Mouse (Mus musculus) adrenal gland, postnatal 4 days (tissue): ENCODE data around the gene Olfr49. TPM values are rescaled to one million over a fixed set of nuclear protein-coding genes. Genes with fewer than 3 reads are reported as not detected.
"Not testable (repeated sequence)": the region's sequence is repeated elsewhere in the genome, so short reads cannot be mapped to it uniquely, and the experiment has no call there.

Experiments
- DNase-seq, 2 experiments: peaks; one replicate each; pipeline ENCODE4 v3.0.0; 2021 to 2022; ENCODE audit warnings: low spot score in 2 of 2, mixed read lengths in 2 of 2
- total RNA-seq, 2 experiments: library from RNA; stranded (reverse); gene quantifications; 2 replicates each; pipeline ENCODE4 v1.2.3; 2021

Gene Olfr49
- total RNA-seq, 2 experiments from 2014 or later: not detected

DNA sequence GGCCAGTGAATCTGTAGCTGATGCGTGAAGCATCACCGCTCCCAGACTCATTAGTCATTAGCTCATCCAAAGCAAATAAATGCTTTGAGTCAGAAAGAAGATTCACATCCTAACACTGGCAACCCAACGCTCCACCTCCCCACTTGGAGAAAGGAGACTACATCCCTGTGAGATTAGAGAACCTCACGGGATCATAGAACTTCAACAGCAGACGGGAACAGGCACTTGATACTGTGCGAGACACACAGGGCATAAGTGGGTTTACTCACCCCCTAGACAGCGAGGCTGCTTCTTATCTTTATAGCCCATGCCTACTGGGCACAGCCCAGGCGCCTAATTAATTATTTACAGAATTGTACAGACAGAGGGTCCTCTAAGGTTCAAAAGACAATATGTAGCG, 52.6 kb downstream of the Olfr49 start:
- DNase-seq: no peak

GRCm38 (mm10) chr14:54231176-54231956, 53.4 kb downstream of the Olfr49 start:
- DNase-seq: no peak

DNA sequence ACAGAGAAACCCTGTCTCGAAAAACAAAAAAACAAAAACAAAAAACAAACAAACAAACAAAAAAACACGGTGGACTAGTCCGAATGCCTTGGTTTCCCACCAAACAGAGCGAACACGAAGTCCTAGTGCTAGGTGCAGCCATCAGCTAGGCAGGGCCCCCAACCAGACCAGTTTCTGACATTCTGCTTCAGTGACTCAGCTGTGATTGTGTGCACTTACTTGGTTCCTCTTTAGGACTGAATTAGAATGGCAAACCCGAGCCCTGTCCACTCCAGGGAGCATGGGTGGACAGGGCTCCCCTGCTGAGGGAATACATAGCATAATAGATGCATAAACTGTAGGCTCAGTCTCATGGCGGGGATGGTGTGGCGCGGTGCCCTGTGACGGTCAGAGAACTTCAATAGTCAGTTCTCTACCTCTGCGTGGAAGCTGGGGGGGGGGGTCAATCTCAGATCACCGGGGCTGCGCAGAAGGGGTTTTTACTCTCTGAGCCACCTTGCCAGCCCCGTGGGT, 54.0 kb downstream of the Olfr49 start:
- no peak for DNase-seq

- not testable (repeated sequence) for DNase-seq
Measured at GRCm38 (mm10) chr14:54229849-54230248, 54.9 kb downstream of the Olfr49 start.

- no peak for DNase-seq
Measured at GRCm38 (mm10) chr14:54228933-54229713, 55.6 kb downstream of the Olfr49 start.

DNA sequence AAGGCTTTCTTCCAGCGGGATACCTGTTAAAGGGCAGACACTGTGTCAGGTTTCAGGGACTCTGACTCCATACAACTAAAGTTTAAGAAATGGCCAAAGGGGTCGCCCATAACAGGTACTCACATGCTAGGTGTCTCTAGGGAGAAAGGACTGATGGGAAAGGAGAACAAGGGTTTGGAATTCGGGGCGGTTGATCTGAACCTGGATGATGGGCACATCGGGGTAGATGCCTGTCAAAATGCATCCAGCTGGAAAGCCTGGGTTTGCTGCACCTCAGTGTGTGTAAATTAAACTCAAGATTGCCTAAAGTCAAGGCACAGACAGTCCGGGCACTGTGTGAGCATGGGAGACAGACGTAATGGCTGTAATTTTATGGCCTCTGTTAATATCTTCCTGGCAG, 56.2 kb downstream of the Olfr49 start:
- DNase-seq: no peak

Other genes starting within 250 kb of the Olfr49 start
- 100 to 1,000 TPM; 195 to 211 TPM for gene Dad1, start 30.8 kb downstream of the Olfr49 start, total RNA-seq
- 100 to 1,000 TPM; 351 to 353 TPM for gene Abhd4, start 30.8 kb downstream of the Olfr49 start, total RNA-seq
- 100 to 1,000 TPM; 147 to 149 TPM for gene Oxa1l, start 75.9 kb upstream of the Olfr49 start, total RNA-seq
- 10 to 100 TPM in 1 of 2 experiments, 1 to 10 TPM in 1; 8.0 to 18.2 TPM for gene Slc7a7, start 132.8 kb upstream of the Olfr49 start, total RNA-seq
- 100 to 1,000 TPM; 219 to 235 TPM for gene Mrpl52, start 142.0 kb upstream of the Olfr49 start, total RNA-seq
- gene Mmp14, start 146.7 kb upstream of the Olfr49 start, total RNA-seq: 100 to 1,000 TPM; 215 to 216 TPM
- 10 to 100 TPM; 77.0 to 88.0 TPM for gene Lrp10, start 179.2 kb upstream of the Olfr49 start, total RNA-seq
- gene Rem2, start 191.2 kb upstream of the Olfr49 start, total RNA-seq: 1 to 10 TPM; 1.6 to 2.3 TPM
- gene Prmt5, start 232.6 kb upstream of the Olfr49 start, total RNA-seq: 10 to 100 TPM; 47.0 to 51.8 TPM